Mouse (Mus musculus): Measurements from ENCODE around the gene Slc39a11. TPM values are rescaled to one million over a fixed set of nuclear protein-coding genes. Genes with fewer than 3 reads are reported as not detected.
A peak's percentile ranks its signal among the peaks of the same experiment; 100 is the strongest.

The Slc39a11 gene
- polyA plus RNA-seq, 1 experiment from 2014 or later = 21.8 TPM

DNA sequence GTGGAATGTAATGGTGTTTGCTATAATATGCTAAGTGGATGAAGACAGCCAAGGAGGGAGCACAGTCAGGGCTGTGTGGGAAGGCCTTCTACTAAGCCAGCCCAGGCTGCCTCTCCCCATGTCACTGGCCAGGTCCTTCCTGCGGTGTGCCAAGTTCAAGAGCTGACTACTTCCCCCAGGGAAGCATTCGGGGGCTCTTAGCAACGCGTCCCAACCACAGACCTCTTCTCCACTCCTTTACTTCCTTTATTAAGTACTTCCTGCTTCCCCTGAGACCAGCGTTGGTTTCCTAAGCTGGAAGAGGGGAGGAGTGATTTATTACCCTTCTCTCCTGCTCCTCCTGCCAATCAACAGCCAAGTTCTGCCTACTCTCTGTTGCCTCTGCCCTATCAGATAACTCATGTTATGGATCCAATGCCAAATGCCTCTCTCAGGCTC lies 315.4 kb downstream of the Slc39a11 start:
- peaks cover 11% of the 10 kb centered on the region; the same call in 1 of the 2 replicates for H3K4me1 ChIP-seq (ENCODE audit: insufficient read depth)
- DNase-seq (no peak), ATAC-seq (ENCODE audit: insufficient read depth) (no peak)
- H3K36me3 ChIP-seq (ENCODE audit: insufficient read depth) = no peaks in the 10 kb centered on the region
- WGBS = 45% methylated on average over 5 of the region's 5 CpGs
- TF ChIP-seq CTCF (IDR thresholded peaks at IDR 0.05; ENCODE audit: low read depth) = no peak
- H3K27me3 ChIP-seq (ENCODE audit: insufficient read depth, low read length) = no peaks in the 10 kb centered on the region
- H3K9ac ChIP-seq = no peak overlapping the region
- H3K9me3 ChIP-seq (ENCODE audit: low read depth, low read length) = no peaks in the 10 kb centered on the region
- no peak overlapping the region for H3K4me3 ChIP-seq (ENCODE audit: low read depth, low read length)
- no peak overlapping the region for H3K27ac ChIP-seq (ENCODE audit: low read depth)
- no peak overlapping the region for H3K4me2 ChIP-seq

DNA sequence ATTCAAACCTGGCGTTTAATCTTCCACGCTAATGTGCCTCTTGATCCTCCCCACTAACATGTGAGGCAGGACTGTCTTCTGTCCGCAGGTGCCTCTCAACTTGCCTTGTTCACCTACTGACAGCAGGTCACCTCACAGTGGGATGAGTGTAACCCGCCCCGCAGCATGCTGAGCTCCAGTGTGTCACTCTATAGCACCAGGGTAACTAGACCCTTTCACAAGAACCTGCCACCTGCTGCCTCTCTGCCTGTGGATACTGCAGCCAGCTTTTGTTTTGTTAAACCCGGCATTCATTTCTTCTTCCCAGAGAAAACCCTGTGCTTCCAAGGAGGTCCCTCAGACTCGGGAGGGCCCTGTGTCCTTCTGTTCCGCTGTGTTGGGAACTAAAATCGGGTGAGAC lies 316.3 kb downstream of the Slc39a11 start:
- no peak for ATAC-seq (ENCODE audit: insufficient read depth)
- no peak overlapping the region for H3K4me2 ChIP-seq
- TF ChIP-seq CTCF (IDR thresholded peaks at IDR 0.05; ENCODE audit: low read depth) = no peak
- no peaks in the 10 kb centered on the region for H3K36me3 ChIP-seq (ENCODE audit: insufficient read depth)
- no peaks in the 10 kb centered on the region for H3K27me3 ChIP-seq (ENCODE audit: insufficient read depth, low read length)
- WGBS = 72% methylated on average over 9 of the region's 9 CpGs
- no peak for DNase-seq
- H3K27ac ChIP-seq (ENCODE audit: low read depth) = no peak overlapping the region
- no peak overlapping the region for H3K9ac ChIP-seq
- H3K9me3 ChIP-seq (ENCODE audit: low read depth, low read length) = no peaks in the 10 kb centered on the region
- peaks cover 11% of the 10 kb centered on the region; the same call in 1 of the 2 replicates for H3K4me1 ChIP-seq (ENCODE audit: insufficient read depth)
- H3K4me3 ChIP-seq (ENCODE audit: low read depth, low read length) = no peak overlapping the region

DNA sequence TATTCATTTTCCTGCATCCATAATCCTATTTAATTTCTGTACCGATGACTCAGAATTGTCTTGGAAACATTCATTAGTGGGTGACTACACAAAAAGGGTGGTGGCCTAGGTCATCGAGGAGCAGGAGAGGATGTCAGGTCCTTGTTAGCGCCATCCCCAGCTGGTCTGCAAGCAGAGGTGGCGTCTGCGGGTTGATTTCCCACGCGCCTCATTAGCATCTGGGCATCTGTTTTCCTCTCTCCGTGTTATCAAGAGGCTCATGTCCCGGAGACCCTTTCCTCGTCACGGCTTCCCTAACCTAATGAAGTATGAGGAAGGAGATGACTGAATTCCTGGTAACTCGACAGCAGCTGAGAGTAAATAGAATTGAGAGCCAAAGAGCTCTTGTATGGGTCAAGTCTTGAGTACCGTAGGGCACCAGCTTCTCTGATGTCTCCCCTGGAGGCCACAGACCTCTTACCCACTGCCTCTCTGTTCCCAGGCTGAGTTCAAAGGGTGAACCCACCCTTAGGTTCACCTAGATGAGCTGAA lies 319.8 kb downstream of the Slc39a11 start:
- 58% methylated on average over 13 of the region's 13 CpGs for WGBS
- H3K4me3 ChIP-seq (ENCODE audit: low read depth, low read length) = no peak overlapping the region
- no peak for DNase-seq
- H3K36me3 ChIP-seq (ENCODE audit: insufficient read depth) = no peaks in the 10 kb centered on the region
- H3K4me2 ChIP-seq = no peak overlapping the region
- no peak for TF ChIP-seq CTCF (IDR thresholded peaks at IDR 0.05; ENCODE audit: low read depth)
- H3K4me1 ChIP-seq (ENCODE audit: insufficient read depth) = peaks cover 11% of the 10 kb centered on the region; the same call in 1 of the 2 replicates
- ATAC-seq (ENCODE audit: insufficient read depth) = no peak
- H3K27me3 ChIP-seq (ENCODE audit: insufficient read depth, low read length) = no peaks in the 10 kb centered on the region
- no peak overlapping the region for H3K27ac ChIP-seq (ENCODE audit: low read depth)
- no peaks in the 10 kb centered on the region for H3K9me3 ChIP-seq (ENCODE audit: low read depth, low read length)
- no peak overlapping the region for H3K9ac ChIP-seq

DNA sequence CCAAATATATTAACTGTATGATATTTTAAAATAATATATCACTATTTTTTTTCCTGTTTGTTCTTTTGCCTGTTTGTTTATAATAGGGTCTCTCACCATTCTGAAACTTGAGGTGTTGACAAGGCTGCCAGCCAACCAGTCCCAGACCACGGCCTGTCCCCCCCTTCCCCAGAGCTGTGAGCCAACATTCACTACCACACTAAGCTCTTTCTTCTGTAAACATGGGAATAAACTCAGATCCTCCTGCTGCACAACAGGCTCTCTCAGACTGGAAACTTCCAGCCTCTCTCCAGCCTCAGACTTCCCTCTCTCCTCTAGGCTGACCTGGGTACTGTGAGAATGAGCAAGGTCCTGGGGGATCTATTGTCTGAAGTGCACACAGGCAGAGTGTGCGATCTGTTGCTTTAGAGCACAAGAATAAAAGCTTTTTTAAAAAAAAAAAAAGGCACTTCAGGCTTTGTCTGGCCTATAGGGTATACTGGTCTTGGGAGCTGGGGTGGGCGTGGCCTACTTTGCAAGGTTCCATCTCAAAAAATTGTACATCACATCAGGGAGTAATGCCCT lies 322.3 kb downstream of the Slc39a11 start:
- Histone ChIP-seq H3K36me3 (ENCODE audit: insufficient read depth) (no peaks in the 10 kb centered on the region), H3K4me1 (ENCODE audit: insufficient read depth) (0 out of 2 replicates have a peak, but pooled peaks cover 5% of the 10 kb centered on the region), H3K4me3 (ENCODE audit: low read depth, low read length) (no peak overlapping the region), H3K4me2 (no peak overlapping the region), H3K27me3 (ENCODE audit: insufficient read depth, low read length) (no peaks in the 10 kb centered on the region), H3K27ac (ENCODE audit: low read depth) (no peak overlapping the region), H3K9ac (no peak overlapping the region), H3K9me3 (ENCODE audit: low read depth, low read length) (no peaks in the 10 kb centered on the region)
- peak; percentile 47; the same call in 1 of the 2 replicates for ATAC-seq (ENCODE audit: insufficient read depth)
- DNase-seq = no peak
- WGBS = 54% methylated on average over 3 of the region's 3 CpGs
- TF ChIP-seq CTCF (IDR thresholded peaks at IDR 0.05; ENCODE audit: low read depth) = no peak

- WGBS = 22% methylated on average over 18 of the region's 18 CpGs
- peak; percentile 84 for DNase-seq
- no peak overlapping the region for H3K9ac ChIP-seq
Measured at GRCm38 (mm10) chr11:113326387-113327011, 323.4 kb downstream of the Slc39a11 start.

DNA sequence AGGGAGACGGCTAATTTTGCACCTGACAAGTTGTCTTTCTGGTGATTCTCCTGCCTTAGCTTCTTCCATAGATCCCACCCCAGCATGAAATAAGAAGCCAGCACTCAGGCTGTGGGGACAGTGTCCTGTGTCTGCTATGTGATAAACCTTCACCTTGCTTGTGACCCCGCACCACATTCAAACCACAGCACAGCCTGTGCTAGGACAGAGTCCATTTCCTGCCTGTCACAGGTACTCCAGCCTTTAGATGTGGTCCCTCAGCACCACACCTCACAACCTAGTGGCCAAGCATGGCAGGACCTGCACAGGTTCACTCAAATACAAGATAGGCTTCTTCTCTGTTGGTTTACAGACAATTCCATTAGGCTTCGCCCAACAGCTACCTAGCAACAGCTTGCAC lies 328.3 kb downstream of the Slc39a11 start:
- H3K4me2 ChIP-seq = no peak overlapping the region
- 83% methylated on average over 3 of the region's 3 CpGs for WGBS
- no peak for ATAC-seq (ENCODE audit: insufficient read depth)
- H3K4me3 ChIP-seq (ENCODE audit: low read depth, low read length) = no peak overlapping the region
- no peaks in the 10 kb centered on the region for H3K9me3 ChIP-seq (ENCODE audit: low read depth, low read length)
- no peak overlapping the region for H3K9ac ChIP-seq
- no peaks in the 10 kb centered on the region for H3K4me1 ChIP-seq (ENCODE audit: insufficient read depth)
- no peaks in the 10 kb centered on the region for H3K27me3 ChIP-seq (ENCODE audit: insufficient read depth, low read length)
- no peaks in the 10 kb centered on the region for H3K36me3 ChIP-seq (ENCODE audit: insufficient read depth)
- DNase-seq = no peak
- H3K27ac ChIP-seq (ENCODE audit: low read depth) = no peak overlapping the region
- no peak for TF ChIP-seq CTCF (IDR thresholded peaks at IDR 0.05; ENCODE audit: low read depth)

More at GRCm38 (mm10) chr11:113326387-113327011, 323.4 kb downstream of the Slc39a11 start:
- ATAC-seq (ENCODE audit: insufficient read depth) = peak; percentile 78
- Histone ChIP-seq H3K36me3 (ENCODE audit: insufficient read depth) (no peaks in the 10 kb centered on the region), H3K27ac (ENCODE audit: low read depth) (no peak overlapping the region), H3K4me2 (peak overlapping the region; percentile 49), H3K4me1 (ENCODE audit: insufficient read depth) (0 out of 2 replicates have a peak, but pooled peaks cover under 1% of the 10 kb centered on the region), H3K27me3 (ENCODE audit: insufficient read depth, low read length) (no peaks in the 10 kb centered on the region), H3K4me3 (ENCODE audit: low read depth, low read length) (peak overlapping the region; percentile 10; the same call in 1 of the 2 replicates), H3K9me3 (ENCODE audit: low read depth, low read length) (no peaks in the 10 kb centered on the region)
- peak; percentile 93 for TF ChIP-seq CTCF (IDR thresholded peaks at IDR 0.05; ENCODE audit: low read depth)

GRCm38 (mm10) chr11:113309265-113309951 lies 340.5 kb downstream of the Slc39a11 start:
- H3K36me3 ChIP-seq (ENCODE audit: insufficient read depth) = no peaks in the 10 kb centered on the region
- H3K4me2 ChIP-seq = no peak overlapping the region
- ATAC-seq (ENCODE audit: insufficient read depth) = no peak
- DNase-seq = no peak
- H3K9ac ChIP-seq = no peak overlapping the region
- no peaks in the 10 kb centered on the region for H3K9me3 ChIP-seq (ENCODE audit: low read depth, low read length)
- WGBS = 67% methylated on average over 10 of the region's 10 CpGs
- no peak overlapping the region for H3K27ac ChIP-seq (ENCODE audit: low read depth)
- H3K4me3 ChIP-seq (ENCODE audit: low read depth, low read length) = no peak overlapping the region
- H3K4me1 ChIP-seq (ENCODE audit: insufficient read depth) = no peaks in the 10 kb centered on the region; the same call in 1 of the 2 replicates
- H3K27me3 ChIP-seq (ENCODE audit: insufficient read depth, low read length) = no peaks in the 10 kb centered on the region
- TF ChIP-seq CTCF (IDR thresholded peaks at IDR 0.05; ENCODE audit: low read depth) = no peak

All from lung, embryonic 14.5 days (tissue).